Mouse (Mus musculus): ENCODE measurements at regions not wholly inside any gene's neighbourhood (a gene's known extent, or its start where the extent isn't known, plus 50 kb on each side); places are given as distances from the start of the nearest gene placed in this dataset.

- ATAC-seq (replicated peaks; ENCODE audit: low read depth, poor library complexity, severe bottlenecking): no peak
These were observed 253.4 kb downstream of the Ajap1 start for GRCm38 (mm10) chr4:153229221-153229620.

- ATAC-seq (replicated peaks; ENCODE audit: low read depth, poor library complexity, severe bottlenecking): no peak
These were observed 254.8 kb downstream of the Ajap1 start for GRCm38 (mm10) chr4:153227680-153228420.

GRCm38 (mm10) chr4:153224618-153225177 lies 257.9 kb downstream of the Ajap1 start:
- ATAC-seq (replicated peaks; ENCODE audit: low read depth, poor library complexity, severe bottlenecking): no peak

GRCm38 (mm10) chr4:153223019-153223418 lies 259.6 kb downstream of the Ajap1 start:
- no peak for ATAC-seq (replicated peaks; ENCODE audit: low read depth, poor library complexity, severe bottlenecking)

- ATAC-seq (replicated peaks; ENCODE audit: low read depth, poor library complexity, severe bottlenecking): no peak
These were observed 262.1 kb downstream of the Ajap1 start for GRCm38 (mm10) chr4:153220485-153220884.

GRCm38 (mm10) chr4:153220074-153220473 lies 262.5 kb downstream of the Ajap1 start:
- no peak for ATAC-seq (replicated peaks; ENCODE audit: low read depth, poor library complexity, severe bottlenecking)

GRCm38 (mm10) chr4:153217541-153217980 lies 265.1 kb downstream of the Ajap1 start:
- ATAC-seq (replicated peaks; ENCODE audit: low read depth, poor library complexity, severe bottlenecking): no peak

GRCm38 (mm10) chr4:153212095-153212494 lies 270.5 kb downstream of the Ajap1 start:
- no peak for ATAC-seq (replicated peaks; ENCODE audit: low read depth, poor library complexity, severe bottlenecking)

GRCm38 (mm10) chr4:153208822-153209221 lies 273.8 kb downstream of the Ajap1 start:
- no peak for ATAC-seq (replicated peaks; ENCODE audit: low read depth, poor library complexity, severe bottlenecking)

GRCm38 (mm10) chr4:153208215-153208614 lies 274.4 kb downstream of the Ajap1 start:
- ATAC-seq (replicated peaks; ENCODE audit: low read depth, poor library complexity, severe bottlenecking): no peak

GRCm38 (mm10) chr4:153207578-153208102 lies 275.0 kb downstream of the Ajap1 start:
- no peak for ATAC-seq (replicated peaks; ENCODE audit: low read depth, poor library complexity, severe bottlenecking)

- ATAC-seq (replicated peaks; ENCODE audit: low read depth, poor library complexity, severe bottlenecking): no peak
These were observed 275.7 kb downstream of the Ajap1 start for GRCm38 (mm10) chr4:153206789-153207457.

- ATAC-seq (replicated peaks; ENCODE audit: low read depth, poor library complexity, severe bottlenecking): no peak
These were observed 277.8 kb downstream of the Ajap1 start for GRCm38 (mm10) chr4:153204764-153205163.

GRCm38 (mm10) chr4:153200799-153201770 lies 281.5 kb downstream of the Ajap1 start:
- ATAC-seq (replicated peaks; ENCODE audit: low read depth, poor library complexity, severe bottlenecking): no peak

GRCm38 (mm10) chr4:153189485-153189884 lies 293.1 kb downstream of the Ajap1 start:
- no peak for ATAC-seq (replicated peaks; ENCODE audit: low read depth, poor library complexity, severe bottlenecking)

GRCm38 (mm10) chr4:153188504-153189031 lies 294.0 kb downstream of the Ajap1 start:
- no peak for ATAC-seq (replicated peaks; ENCODE audit: low read depth, poor library complexity, severe bottlenecking)

- no peak for ATAC-seq (replicated peaks; ENCODE audit: low read depth, poor library complexity, severe bottlenecking)
These were observed 294.6 kb downstream of the Ajap1 start for GRCm38 (mm10) chr4:153187959-153188503.

- no peak for ATAC-seq (replicated peaks; ENCODE audit: low read depth, poor library complexity, severe bottlenecking)
These were observed 305.1 kb downstream of the Ajap1 start for GRCm38 (mm10) chr4:153177496-153177895.

GRCm38 (mm10) chr4:153175660-153176059 lies 307.0 kb downstream of the Ajap1 start:
- no peak for ATAC-seq (replicated peaks; ENCODE audit: low read depth, poor library complexity, severe bottlenecking)

Data from common myeloid progenitor, adult 5-6 weeks (primary cell).